Comparison of ENCODE assay signal across 14 mouse cellular contexts in the genomic region with DNA sequence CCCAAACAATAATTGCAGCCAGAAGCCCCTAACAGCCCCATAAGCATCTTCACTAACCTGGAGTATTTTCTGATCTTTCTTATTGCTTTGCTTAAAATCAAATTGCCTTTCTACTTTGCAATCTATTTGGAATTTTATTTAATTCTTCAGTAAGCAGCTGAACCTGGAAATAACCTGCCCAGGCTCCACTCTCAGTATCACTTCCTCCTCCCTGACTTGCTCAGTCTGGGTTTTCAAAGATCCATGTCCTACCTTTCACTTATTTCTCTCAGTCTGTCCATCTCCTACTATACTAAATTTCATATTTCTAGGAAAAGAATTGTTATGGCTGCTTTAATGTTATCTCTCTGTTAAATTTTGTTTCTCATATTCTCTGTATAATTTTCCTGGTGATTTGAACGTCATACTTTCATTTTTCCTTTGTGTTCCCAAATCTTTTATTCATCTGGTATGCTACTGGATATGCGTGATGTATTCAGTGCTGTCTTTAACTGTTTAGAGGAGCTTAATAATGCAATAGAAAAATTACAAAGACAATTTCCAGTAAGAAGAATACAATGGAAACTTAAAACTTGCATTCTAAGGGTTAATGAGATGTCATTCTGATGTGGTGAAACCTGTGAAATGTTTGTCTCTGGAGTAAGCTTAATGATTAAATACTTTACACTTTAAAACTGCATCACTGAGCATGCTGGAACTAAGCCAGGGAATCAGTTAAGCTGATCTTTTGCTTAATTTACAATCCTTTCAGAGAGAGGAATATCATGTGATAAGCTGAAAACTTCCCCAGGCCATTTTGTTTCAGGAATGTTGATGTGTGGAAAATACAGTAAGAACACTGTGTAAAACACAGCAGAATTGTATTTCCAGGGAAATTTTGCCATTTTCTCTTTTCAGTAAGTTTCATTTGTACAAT.
DNase-seq lines count a peak whose midpoint lies in the region; ATAC-seq and TF ChIP-seq lines count a peak whose summit lies in the region.
"Had no signal": no experiment of that assay in that cellular context is flagged by ENCODE, and none has a peak within 500 bp of the region (broad histone marks: within the 10 kb centered on the region; RNA-seq: fewer than 3 reads in every experiment).

No protein-coding gene starts in this region.

- no peak overlapping the region for H3K4me3 ChIP-seq in forebrain, embryonic 11.5 days (ENCODE audit: low read depth, low read length)
- H3K4me3 ChIP-seq in forebrain, embryonic 10.5 days, result no peak overlapping the region
- no peak overlapping the region for H3K4me3 ChIP-seq in kidney, adult 2 months (ENCODE audit: insufficient read depth, low read depth, low read length)
- no peak overlapping the region for H3K4me3 ChIP-seq in midbrain, embryonic 15.5 days
- H3K4me3 ChIP-seq: heart, embryonic 12.5 days; hindbrain, embryonic 15.5 days had no signal

- WGBS in forebrain, embryonic 11.5 days, result 57% methylated on average over 2 of the region's 2 CpGs
- 77% methylated on average over 2 of the region's 2 CpGs for WGBS in forebrain, embryonic 10.5 days
- WGBS in kidney, adult 2 months, result 28% methylated on average over 2 of the region's 2 CpGs
- WGBS in midbrain, embryonic 15.5 days, result 29% methylated on average over 2 of the region's 2 CpGs

- H3K36me3 ChIP-seq in forebrain, embryonic 11.5 days (ENCODE audit: control insufficient read depth, insufficient read depth, low read length), result no peaks in the 10 kb centered on the region
- H3K36me3 ChIP-seq in forebrain, embryonic 10.5 days (replicated peaks), result no peaks in the 10 kb centered on the region
- no peaks in the 10 kb centered on the region for H3K36me3 ChIP-seq in kidney, adult 2 months (ENCODE audit: control insufficient read depth, insufficient read depth, low read length)
- H3K36me3 ChIP-seq in midbrain, embryonic 15.5 days (replicated peaks), result no peaks in the 10 kb centered on the region
- H3K36me3 ChIP-seq: heart, embryonic 12.5 days; hindbrain, embryonic 15.5 days had no signal

- H3K27me3 ChIP-seq in forebrain, embryonic 11.5 days (ENCODE audit: control insufficient read depth, insufficient read depth, low read length), result no peaks in the 10 kb centered on the region
- H3K27me3 ChIP-seq in forebrain, embryonic 10.5 days (ENCODE audit: poor library complexity, severe bottlenecking), result no peaks in the 10 kb centered on the region
- H3K27me3 ChIP-seq in kidney, adult 2 months (replicated peaks; ENCODE audit: control insufficient read depth, insufficient read depth, low read length), result no peaks in the 10 kb centered on the region
- no peaks in the 10 kb centered on the region for H3K27me3 ChIP-seq in midbrain, embryonic 15.5 days (replicated peaks)
- H3K27me3 ChIP-seq: heart, embryonic 12.5 days; hindbrain, embryonic 15.5 days had no signal

- no peak overlapping the region for H3K27ac ChIP-seq in forebrain, embryonic 11.5 days (ENCODE audit: low read depth, low read length)
- no peak overlapping the region for H3K27ac ChIP-seq in forebrain, embryonic 10.5 days
- H3K27ac ChIP-seq in kidney, adult 2 months (ENCODE audit: insufficient read depth, low read depth, low read length), result no peak overlapping the region
- H3K27ac ChIP-seq in midbrain, embryonic 15.5 days, result peak overlapping the region; percentile 55; the same call in 1 of the 2 replicates
- H3K27ac ChIP-seq: hindbrain, embryonic 15.5 days; liver, embryonic 14.5 days had no signal

- peak; percentile 59 for ATAC-seq in forebrain, embryonic 11.5 days (replicated peaks; ENCODE audit: low FRiP score)
- ATAC-seq in midbrain, embryonic 15.5 days (replicated peaks), result peak; percentile 75

- H3K9me3 ChIP-seq in forebrain, embryonic 11.5 days (ENCODE audit: control insufficient read depth, low read length), result no peaks in the 10 kb centered on the region
- H3K9me3 ChIP-seq in forebrain, embryonic 10.5 days, result no peaks in the 10 kb centered on the region
- no peaks in the 10 kb centered on the region for H3K9me3 ChIP-seq in midbrain, embryonic 15.5 days
- H3K9me3 ChIP-seq: heart, embryonic 12.5 days; hindbrain, embryonic 15.5 days had no signal

- TF ChIP-seq POLR2A in brain, embryonic 14.5 days (IDR thresholded peaks at IDR 0.05; ENCODE audit: borderline replicate concordance, extremely low read depth, insufficient read depth, insufficient read length, poor library complexity, severe bottlenecking), result no peak
- TF ChIP-seq POLR2A in kidney, adult 2 months (IDR thresholded peaks at IDR 0.05; ENCODE audit: low read depth, low read length), result no peak

- no peak for TF ChIP-seq CTCF in brain, embryonic 14.5 days (IDR thresholded peaks at IDR 0.05; ENCODE audit: borderline replicate concordance, extremely low read depth, insufficient read depth, insufficient read length)
- TF ChIP-seq CTCF in kidney, adult 2 months (conservative IDR thresholded peaks at IDR 0.05; ENCODE audit: insufficient read depth, insufficient read length, low read depth, low read length), result no peak

- no peak overlapping the region for H3K4me2 ChIP-seq in forebrain, embryonic 11.5 days (ENCODE audit: low read depth, low read length, severe bottlenecking)
- H3K4me2 ChIP-seq in midbrain, embryonic 15.5 days, result no peak overlapping the region
- H3K4me2 ChIP-seq: heart, embryonic 12.5 days; hindbrain, embryonic 15.5 days had no signal

- H3K9ac ChIP-seq in forebrain, embryonic 11.5 days (ENCODE audit: low read length), result no peak overlapping the region
- no peak overlapping the region for H3K9ac ChIP-seq in midbrain, embryonic 15.5 days
- H3K9ac ChIP-seq: heart, embryonic 12.5 days; hindbrain, embryonic 15.5 days; liver, embryonic 14.5 days had no signal

- DNase-seq in forebrain, embryonic 11.5 days (ENCODE audit: low spot score), result no peak
- DNase-seq in forebrain, embryonic 10.5 days (ENCODE audit: extremely low spot score, low spot score), result no peak
- peak; percentile 92 for DNase-seq in brain, embryonic 14.5 days (ENCODE audit: low read depth)
- DNase-seq in kidney, adult 2 months, result peak; percentile 91
- DNase-seq in lung, postnatal 25 days (ENCODE audit: low spot score), result no peak
- DNase-seq in yolk sac, embryonic 10.5 days (ENCODE audit: low spot score), result no peak
- no peak for DNase-seq in gastrocnemius, postnatal 25 days
- DNase-seq: layer of hippocampus, postnatal 36 days; lung, postnatal 36 days; spleen, adult 18-20 months had no signal

- no peaks in the 10 kb centered on the region for H3K4me1 ChIP-seq in forebrain, embryonic 11.5 days (replicated peaks; ENCODE audit: control insufficient read depth, insufficient read depth, low read length)
- H3K4me1 ChIP-seq in forebrain, embryonic 10.5 days, result no peaks in the 10 kb centered on the region
- H3K4me1 ChIP-seq in kidney, adult 2 months (ENCODE audit: control insufficient read depth, insufficient read depth, low read length), result no peaks in the 10 kb centered on the region; the same call in 1 of the 2 replicates
- 0 out of 2 replicates have a peak, but pooled peaks cover 3% of the 10 kb centered on the region for H3K4me1 ChIP-seq in midbrain, embryonic 15.5 days
- H3K4me1 ChIP-seq: heart, embryonic 12.5 days; hindbrain, embryonic 15.5 days had no signal

Comparison
In these comparisons a context has a peak if more than half of its experiments do, and no peak if none do; other contexts are left out.
1. DNase-seq: peak in brain, embryonic 14.5 days (single experiment) and kidney, adult 2 months (single experiment); none in forebrain, embryonic 11.5 days (single experiment), forebrain, embryonic 10.5 days (single experiment), lung, postnatal 25 days (single experiment), yolk sac, embryonic 10.5 days (single experiment) and gastrocnemius, postnatal 25 days (single experiment).